Mouse (Mus musculus) limb, embryonic 11.5 days (tissue): ENCODE data around the gene Grid2ip. TPM values are rescaled to one million over a fixed set of nuclear protein-coding genes. Genes with fewer than 3 reads are reported as not detected.

ENCODE experiments used
- ATAC-seq: fragments of 200-750 bp; cut with Nextera tagmentation; 2 replicates; pipeline ENCODE4 v1.8.0; 2017; ENCODE audit warnings: low read depth; ENCODE audit not compliant: insufficient number of reproducible peaks, low FRiP score, low TSS enrichment
- DNase-seq: peaks from one replicate; pipeline ENCODE4 v3.0.0-alpha.2; 2015; ENCODE audit warnings: low spot score
- H3K27ac ChIP-seq: fragments of 300-500 bp; sonication (generic); replicated peaks from 2 replicates; pipeline ENCODE4 v1.5.1; 2014; ENCODE audit warnings: low read depth, mild to moderate bottlenecking, low read length
- H3K27me3 ChIP-seq: fragments of 300-500 bp; sonication (generic); 2 replicates; pipeline ENCODE4 v1.6.1; 2014; ENCODE audit warnings: mild to moderate bottlenecking, low read length, mixed read lengths; ENCODE audit not compliant: control insufficient read depth, insufficient read depth
- H3K36me3 ChIP-seq: fragments of 300-500 bp; sonication (generic); 2 replicates; pipeline ENCODE4 v1.6.1; 2014; ENCODE audit warnings: mild to moderate bottlenecking, low read length, moderate library complexity, mixed read lengths; ENCODE audit not compliant: control insufficient read depth, insufficient read depth
- H3K4me1 ChIP-seq: fragments of 300-500 bp; sonication (generic); 2 replicates; pipeline ENCODE4 v1.6.1; 2014; ENCODE audit warnings: low read length, mixed read lengths; ENCODE audit not compliant: control insufficient read depth, insufficient read depth
- H3K4me2 ChIP-seq: fragments of 300-500 bp; sonication (generic); 2 replicates; pipeline ENCODE4 v1.6.1; 2014; ENCODE audit warnings: low read depth, mild to moderate bottlenecking, moderate library complexity; ENCODE audit not compliant: severe bottlenecking
- H3K4me3 ChIP-seq: fragments of 300-500 bp; sonication (generic); 2 replicates; pipeline ENCODE4 v1.5.1; 2014; ENCODE audit warnings: low read depth, low read length
- H3K9ac ChIP-seq: fragments of 300-500 bp; sonication (generic); 2 replicates; pipeline ENCODE4 v1.6.1; 2014; ENCODE audit warnings: mild to moderate bottlenecking, low read length
- H3K9me3 ChIP-seq: fragments of 300-500 bp; sonication (generic); 2 replicates; pipeline ENCODE4 v1.6.1; 2016; ENCODE audit warnings: low read length; ENCODE audit not compliant: control insufficient read depth
- WGBS: fragments of 180-500 bp; shearing (Covaris S2); extraction: QIAGEN DNeasy Blood & Tissue Kit; methylation state at CpG from one replicate; pipeline ENCODE4 v1.1.7; 2014; 5-methylcytosine and 5-hydroxymethylcytosine counted together
- polyA plus RNA-seq: library from polyadenylated mRNA; unstranded; fragments of >200 nt; fragmentation: Nextera tagmentation; extraction: Ambion mirVana; gene quantifications from 2 replicates; pipeline ENCODE4 v1.2.1, GENCODE M21; 2014

The Grid2ip gene
- polyA plus RNA-seq, 1 experiment from 2014 or later: 0.31 TPM

DNA sequence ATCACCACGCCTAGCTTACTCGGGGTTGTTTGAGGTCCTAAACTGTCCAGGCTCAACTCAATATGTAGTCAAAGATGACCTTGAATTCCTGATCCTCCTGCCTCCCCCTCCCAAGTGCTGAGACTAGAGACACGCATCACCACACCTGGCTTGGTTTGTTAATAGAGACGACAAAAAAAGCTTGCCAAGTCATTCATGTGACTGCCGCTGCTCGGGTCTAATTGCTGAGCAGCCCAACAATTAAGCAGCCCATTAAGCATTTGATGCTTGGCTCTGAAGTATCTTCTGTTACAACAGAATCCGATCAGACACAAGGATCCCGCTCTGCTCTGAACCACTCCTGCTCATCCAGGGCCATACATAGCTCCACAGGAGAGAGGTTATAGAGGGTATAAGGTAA lies 10.8 kb upstream of the Grid2ip start:
- Histone ChIP-seq H3K4me1 (no peaks in the 10 kb centered on the region), H3K9ac (no peak overlapping the region), H3K9me3 (no peaks in the 10 kb centered on the region; the same call in 1 of the 2 replicates), H3K4me3 (no peak overlapping the region), H3K27me3 (no peaks in the 10 kb centered on the region), H3K4me2 (no peak overlapping the region), H3K36me3 (no peaks in the 10 kb centered on the region), H3K27ac (no peak overlapping the region)
- DNase-seq (no peak), ATAC-seq (no peak)
- WGBS: 83% methylated on average over 8 of the region's 8 CpGs

DNA sequence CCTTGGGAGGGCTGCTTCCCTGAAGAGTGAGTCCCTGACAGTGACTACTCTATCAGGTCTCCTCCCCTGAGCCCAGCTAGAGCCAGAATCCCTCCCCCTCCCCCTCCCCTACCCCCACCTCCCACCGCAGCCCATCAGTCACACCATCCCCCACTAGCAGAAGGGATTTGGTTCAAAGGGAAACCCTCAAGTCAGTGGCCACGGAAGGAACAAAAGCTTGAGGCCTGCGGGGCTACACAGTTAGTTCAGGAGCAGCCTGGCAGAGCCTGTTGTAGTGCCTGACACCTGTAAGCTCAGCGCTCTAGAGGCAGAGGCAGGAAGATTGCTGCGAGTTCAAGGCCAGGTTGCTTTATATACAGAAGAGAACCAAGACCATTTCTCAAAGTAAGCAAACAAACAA lies 1.1 kb upstream of the Grid2ip start:
- WGBS: 34% methylated on average over 5 of the region's 5 CpGs
- no peaks in the 10 kb centered on the region for H3K9me3 ChIP-seq
- no peak overlapping the region for H3K4me3 ChIP-seq
- DNase-seq: no peak
- peaks cover 17% of the 10 kb centered on the region for H3K27me3 ChIP-seq
- no peak overlapping the region for H3K27ac ChIP-seq
- no peak overlapping the region for H3K9ac ChIP-seq
- no peaks in the 10 kb centered on the region for H3K36me3 ChIP-seq
- H3K4me2 ChIP-seq: no peak overlapping the region
- no peak for ATAC-seq
- peaks cover 5% of the 10 kb centered on the region for H3K4me1 ChIP-seq

GRCm38 (mm10) chr5:143357564-143357963 lies 426 bp downstream of the Grid2ip start:
- 3% methylated on average over 28 of the region's 28 CpGs for WGBS
- Histone ChIP-seq H3K36me3 (no peaks in the 10 kb centered on the region), H3K4me2 (peak overlapping the region; percentile 48), H3K27ac (no peak overlapping the region), H3K9me3 (no peaks in the 10 kb centered on the region), H3K4me1 (peaks cover 5% of the 10 kb centered on the region), H3K4me3 (peak overlapping the region; percentile 23; the same call in 1 of the 2 replicates), H3K9ac (no peak overlapping the region; the same call in 1 of the 2 replicates), H3K27me3 (peaks cover 17% of the 10 kb centered on the region)
- ATAC-seq (no peak), DNase-seq (no peak)

GRCm38 (mm10) chr5:143359263-143359662 lies 2.1 kb downstream of the Grid2ip start:
- Histone ChIP-seq H3K4me2 (no peak overlapping the region), H3K27me3 (peaks cover 17% of the 10 kb centered on the region), H3K4me3 (no peak overlapping the region), H3K4me1 (peaks cover 5% of the 10 kb centered on the region), H3K9me3 (no peaks in the 10 kb centered on the region), H3K9ac (no peak overlapping the region), H3K27ac (no peak overlapping the region), H3K36me3 (no peaks in the 10 kb centered on the region)
- WGBS: 34% methylated on average over 7 of the region's 7 CpGs
- ATAC-seq (no peak), DNase-seq (no peak)

DNA sequence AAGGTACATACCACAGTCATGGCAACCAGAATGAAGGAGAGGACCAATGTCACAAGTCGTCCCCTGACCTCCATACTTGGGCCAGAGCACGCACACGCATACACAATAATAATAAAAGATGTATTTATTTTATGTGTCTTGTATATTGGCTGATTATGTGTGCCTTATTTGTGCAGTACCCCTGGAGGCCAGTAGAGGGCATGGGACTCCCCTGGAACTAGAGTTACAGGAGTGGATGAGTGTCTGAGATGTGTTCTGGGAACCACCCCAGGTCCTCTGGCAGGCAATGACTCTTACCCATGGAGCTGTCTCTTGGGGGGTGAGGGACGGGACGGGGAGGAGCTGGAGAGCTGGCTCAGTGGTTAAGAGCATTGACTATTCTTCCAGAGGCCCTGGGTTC lies 2.9 kb downstream of the Grid2ip start:
- no peaks in the 10 kb centered on the region for H3K9me3 ChIP-seq
- H3K4me3 ChIP-seq: no peak overlapping the region
- no peak for ATAC-seq
- no peaks in the 10 kb centered on the region for H3K36me3 ChIP-seq
- peaks cover 5% of the 10 kb centered on the region for H3K4me1 ChIP-seq
- H3K27me3 ChIP-seq: peaks cover 18% of the 10 kb centered on the region
- H3K27ac ChIP-seq: no peak overlapping the region
- DNase-seq: peak; percentile 41
- H3K4me2 ChIP-seq: no peak overlapping the region
- WGBS: 57% methylated on average over 5 of the region's 5 CpGs
- no peak overlapping the region for H3K9ac ChIP-seq

- WGBS: 62% methylated on average over 7 of the region's 7 CpGs
- DNase-seq (no peak), ATAC-seq (no peak)
- Histone ChIP-seq H3K9ac (no peak overlapping the region), H3K4me2 (no peak overlapping the region), H3K4me1 (peaks cover 5% of the 10 kb centered on the region), H3K27me3 (peaks cover 20% of the 10 kb centered on the region), H3K27ac (no peak overlapping the region), H3K36me3 (no peaks in the 10 kb centered on the region), H3K9me3 (no peaks in the 10 kb centered on the region), H3K4me3 (no peak overlapping the region)
Observed at GRCm38 (mm10) chr5:143361428-143361827, 4.3 kb downstream of the Grid2ip start.

DNA sequence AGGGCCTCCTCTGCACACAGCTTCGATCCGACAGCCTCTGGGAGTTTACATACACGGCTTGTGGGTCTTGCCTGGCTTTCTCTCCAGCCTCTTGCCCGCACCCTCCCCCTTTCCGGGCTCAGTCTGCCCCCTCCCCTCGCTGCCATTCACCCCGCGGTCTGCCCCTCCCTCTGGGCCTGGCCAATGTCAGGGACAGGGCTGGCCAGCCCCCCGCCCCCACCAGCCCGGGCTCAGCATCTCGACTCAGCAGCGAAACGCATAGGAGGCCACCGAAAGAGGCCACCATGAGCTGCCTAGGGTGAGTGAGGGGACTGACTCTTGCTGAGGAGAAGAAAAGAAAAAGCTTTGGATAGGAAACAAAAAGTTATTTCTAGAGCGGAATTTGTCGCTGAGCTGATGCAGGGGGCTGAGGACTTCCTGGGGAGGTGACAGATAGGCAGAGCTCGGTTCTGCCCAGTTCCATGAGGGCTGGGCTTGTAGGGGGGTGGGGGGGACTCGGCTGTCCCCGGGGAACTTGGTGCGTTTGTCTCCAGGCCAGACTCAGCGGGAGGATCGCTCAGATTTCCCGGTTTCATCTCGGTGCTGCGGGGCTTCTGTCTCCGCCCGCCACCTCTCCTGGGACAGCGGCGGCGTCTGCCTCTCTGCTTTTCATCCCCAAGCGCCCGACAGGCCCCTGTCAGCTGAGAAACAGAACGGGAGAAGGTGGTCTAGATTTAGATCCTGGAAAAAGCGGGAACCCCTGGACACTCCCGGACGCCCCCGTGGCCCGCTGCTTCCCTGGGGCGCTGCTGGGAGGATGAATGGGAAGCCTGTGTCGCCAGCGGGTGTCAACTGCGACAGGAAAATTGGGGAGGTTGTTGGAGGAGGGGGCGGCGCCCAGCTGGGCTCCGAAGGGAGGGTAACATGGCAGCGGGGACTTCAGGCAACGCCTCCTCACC lies 6.8 kb downstream of the Grid2ip start:
- H3K36me3 ChIP-seq: no peaks in the 10 kb centered on the region
- DNase-seq: peak; percentile 85
- no peak overlapping the region for H3K27ac ChIP-seq
- peak overlapping the region; percentile 51 for H3K4me3 ChIP-seq
- peaks cover 22% of the 10 kb centered on the region for H3K27me3 ChIP-seq
- under 1% methylated on average over 47 of the region's 47 CpGs for WGBS
- H3K4me1 ChIP-seq: no peaks in the 10 kb centered on the region
- H3K9ac ChIP-seq: peak overlapping the region; percentile 49
- no peaks in the 10 kb centered on the region for H3K9me3 ChIP-seq
- peak; percentile 81 for ATAC-seq
- peak overlapping the region; percentile 94 for H3K4me2 ChIP-seq

- Histone ChIP-seq H3K4me1 (peaks cover 7% of the 10 kb centered on the region), H3K9me3 (no peaks in the 10 kb centered on the region), H3K27ac (no peak overlapping the region), H3K4me2 (no peak overlapping the region), H3K27me3 (peaks cover 59% of the 10 kb centered on the region), H3K4me3 (no peak overlapping the region), H3K9ac (no peak overlapping the region), H3K36me3 (no peaks in the 10 kb centered on the region)
- ATAC-seq: no peak
- DNase-seq: no peak
- 76% methylated on average over 3 of the region's 3 CpGs for WGBS
Observed at GRCm38 (mm10) chr5:143367931-143368330, 10.8 kb downstream of the Grid2ip start.
